Mouse (Mus musculus) lung, adult 2 months (tissue): ENCODE results near the gene Mipep. TPM values are rescaled to one million over a fixed set of nuclear protein-coding genes. Genes with fewer than 3 reads are reported as not detected.
A peak's percentile ranks its signal among the peaks of the same experiment; 100 is the strongest.

ENCODE experiments used
- DNase-seq: peaks from one replicate; pipeline ENCODE4 v3.0.0; 2022
- H3K4me1 ChIP-seq: fragments of 200-500 bp; 2 replicates; pipeline ENCODE4 v1.6.1; 2011; ENCODE audit warnings: low read length; ENCODE audit not compliant: control insufficient read depth, insufficient read depth
- H3K4me3 ChIP-seq: fragments of 200-500 bp; replicated peaks from 2 replicates; pipeline ENCODE3; 2011; ENCODE audit warnings: low read depth, mild to moderate bottlenecking, control low read depth, low read length; ENCODE audit errors: extremely low read depth
- CTCF ChIP-seq: fragments of 200-500 bp; IDR thresholded peaks from 2 replicates; pipeline ENCODE4 v1.5.1; 2011; ENCODE audit warnings: mild to moderate bottlenecking, low read length, control low read depth; ENCODE audit not compliant: insufficient read depth
- POLR2A ChIP-seq: fragments of 200-500 bp; IDR thresholded peaks from 2 replicates; pipeline ENCODE4 v1.6.1; 2011; ENCODE audit warnings: low read depth, mild to moderate bottlenecking, control low read depth, low read length, borderline replicate concordance; ENCODE audit errors: extremely low read depth
- WGBS: fragments of 180-500 bp; shearing (Covaris S2); methylation state at CpG from one replicate; pipeline ENCODE4 v1.1.7; 2018; 5-methylcytosine and 5-hydroxymethylcytosine counted together
- polyA plus RNA-seq: library from polyadenylated mRNA; depleted of rRNA; stranded (reverse); fragments of >200 nt; gene quantifications from 2 replicates; pipeline ENCODE4 v1.2.3, GENCODE M21; 2012

Gene Mipep
- polyA plus RNA-seq, 1 experiment: 7.6 TPM

GRCm38 (mm10) chr14:60754656-60755055 is 29.7 kb upstream of the Mipep start:
- TF ChIP-seq CTCF (no peak), POLR2A (no peak)
- Histone ChIP-seq H3K4me3 (no peak overlapping the region), H3K4me1 (no peaks in the 10 kb centered on the region)
- no peak for DNase-seq
- WGBS: 94% methylated on average over 5 of the region's 5 CpGs

GRCm38 (mm10) chr14:60756271-60756670 is 28.1 kb upstream of the Mipep start:
- Histone ChIP-seq H3K4me3 (no peak overlapping the region), H3K4me1 (no peaks in the 10 kb centered on the region)
- WGBS: 90% methylated on average over 15 of the region's 15 CpGs
- TF ChIP-seq POLR2A (no peak), CTCF (no peak)
- no peak for DNase-seq

GRCm38 (mm10) chr14:60757265-60757664 is 27.1 kb upstream of the Mipep start:
- DNase-seq: no peak
- H3K4me1 ChIP-seq: no peaks in the 10 kb centered on the region
- no peak for TF ChIP-seq POLR2A
- TF ChIP-seq CTCF: no peak
- 93% methylated on average over 8 of the region's 8 CpGs for WGBS
- H3K4me3 ChIP-seq: no peak overlapping the region

GRCm38 (mm10) chr14:60757722-60758121 is 26.7 kb upstream of the Mipep start:
- Histone ChIP-seq H3K4me1 (no peaks in the 10 kb centered on the region), H3K4me3 (no peak overlapping the region)
- TF ChIP-seq CTCF (no peak), POLR2A (no peak)
- 93% methylated on average over 7 of the region's 7 CpGs for WGBS
- DNase-seq: no peak

GRCm38 (mm10) chr14:60759097-60759496 is 25.3 kb upstream of the Mipep start:
- WGBS: 91% methylated on average over 8 of the region's 8 CpGs

GRCm38 (mm10) chr14:60761801-60762200 is 22.6 kb upstream of the Mipep start:
- TF ChIP-seq POLR2A (no peak), CTCF (no peak)
- Histone ChIP-seq H3K4me3 (no peak overlapping the region), H3K4me1 (peaks cover 10% of the 10 kb centered on the region)
- WGBS: 75% methylated on average over 10 of the region's 10 CpGs
- DNase-seq: no peak

More at GRCm38 (mm10) chr14:60759097-60759496, 25.3 kb upstream of the Mipep start:
- Histone ChIP-seq H3K4me3 (no peak overlapping the region), H3K4me1 (no peaks in the 10 kb centered on the region)
- TF ChIP-seq POLR2A (no peak), CTCF (no peak)
- no peak for DNase-seq

GRCm38 (mm10) chr14:60762754-60763153 is 21.6 kb upstream of the Mipep start:
- 48% methylated on average over 7 of the region's 7 CpGs for WGBS
- Histone ChIP-seq H3K4me1 (peaks cover 10% of the 10 kb centered on the region), H3K4me3 (no peak overlapping the region)
- DNase-seq: no peak
- no peak for TF ChIP-seq CTCF
- TF ChIP-seq POLR2A: no peak

GRCm38 (mm10) chr14:60763746-60764145 is 20.6 kb upstream of the Mipep start:
- 62% methylated on average over 5 of the region's 5 CpGs for WGBS
- H3K4me3 ChIP-seq: no peak overlapping the region
- DNase-seq: no peak
- peaks cover 16% of the 10 kb centered on the region for H3K4me1 ChIP-seq
- TF ChIP-seq POLR2A (no peak), CTCF (no peak)

- WGBS: 75% methylated on average over 4 of the region's 4 CpGs
- TF ChIP-seq POLR2A: no peak
- TF ChIP-seq CTCF: no peak
- peaks cover 16% of the 10 kb centered on the region for H3K4me1 ChIP-seq
- DNase-seq: no peak
- no peak overlapping the region for H3K4me3 ChIP-seq
Measured at GRCm38 (mm10) chr14:60764526-60764925, 19.8 kb upstream of the Mipep start.

GRCm38 (mm10) chr14:60765025-60765424 is 19.3 kb upstream of the Mipep start:
- TF ChIP-seq POLR2A (0 out of 2 replicates have a peak, but pooled peaks have one; percentile 11), CTCF (no peak)
- no peak for DNase-seq
- Histone ChIP-seq H3K4me1 (peaks cover 16% of the 10 kb centered on the region), H3K4me3 (no peak overlapping the region)
- WGBS: 29% methylated on average over 2 of the region's 2 CpGs
